Mouse (Mus musculus): ENCODE results near the gene Gm9573. TPM values are rescaled to one million over a fixed set of nuclear protein-coding genes. Genes with fewer than 3 reads are reported as not detected.
A peak's percentile ranks its signal among the peaks of the same experiment; 100 is the strongest.

The Gm9573 gene
- total RNA-seq (2015; ENCODE audit: low replicate concordance) = not detected in 2 replicates
- total RNA-seq (2017; ENCODE audit: low replicate concordance) = not detected in 2 replicates

- ATAC-seq (replicated peaks; ENCODE audit: low FRiP score, poor library complexity, severe bottlenecking) = no peak
These were observed at the start of gene Gm9573 for GRCm38 (mm10) chr17:35626537-35626936. TSS of gene Gm9573 (minus strand) at chr17:35626637.

- peak; percentile 95 for ATAC-seq (replicated peaks; ENCODE audit: low FRiP score, poor library complexity, severe bottlenecking)
These were observed 47.1 kb upstream of the Gm9573 start, which contains the start of gene Gtf2h4 for GRCm38 (mm10) chr17:35673416-35674035. TSS of gene Gtf2h4 (minus strand) at chr17:35673739.

GRCm38 (mm10) chr17:35672527-35672926, 46.1 kb upstream of the Gm9573 start:
- ATAC-seq (replicated peaks; ENCODE audit: low FRiP score, poor library complexity, severe bottlenecking) = no peak

- no peak for ATAC-seq (replicated peaks; ENCODE audit: low FRiP score, poor library complexity, severe bottlenecking)
These were observed 45.4 kb upstream of the Gm9573 start for GRCm38 (mm10) chr17:35671846-35672245.

GRCm38 (mm10) chr17:35669731-35670130, 43.3 kb upstream of the Gm9573 start:
- ATAC-seq (replicated peaks; ENCODE audit: low FRiP score, poor library complexity, severe bottlenecking) = no peak

GRCm38 (mm10) chr17:35667334-35668065, 41.1 kb upstream of the Gm9573 start, which contains the start of gene Vars2:
TSS of gene Vars2 (minus strand) at chr17:35667592.
- peak; percentile 91 for ATAC-seq (replicated peaks; ENCODE audit: low FRiP score, poor library complexity, severe bottlenecking)

- ATAC-seq (replicated peaks; ENCODE audit: low FRiP score, poor library complexity, severe bottlenecking) = no peak
These were observed 40.4 kb upstream of the Gm9573 start for GRCm38 (mm10) chr17:35666851-35667256.

- no peak for ATAC-seq (replicated peaks; ENCODE audit: low FRiP score, poor library complexity, severe bottlenecking)
These were observed 39.6 kb upstream of the Gm9573 start for GRCm38 (mm10) chr17:35665957-35666515.

- no peak for ATAC-seq (replicated peaks; ENCODE audit: low FRiP score, poor library complexity, severe bottlenecking)
These were observed 26.6 kb upstream of the Gm9573 start for GRCm38 (mm10) chr17:35653086-35653485.

GRCm38 (mm10) chr17:35649429-35649828, 23.0 kb upstream of the Gm9573 start:
- no peak for ATAC-seq (replicated peaks; ENCODE audit: low FRiP score, poor library complexity, severe bottlenecking)

- ATAC-seq (replicated peaks; ENCODE audit: low FRiP score, poor library complexity, severe bottlenecking) = no peak
These were observed 17.3 kb upstream of the Gm9573 start, which contains the start of gene Mucl3 for GRCm38 (mm10) chr17:35643609-35644236. TSS of gene Mucl3 (minus strand) at chr17:35643695.

GRCm38 (mm10) chr17:35639352-35639751, 12.9 kb upstream of the Gm9573 start:
- ATAC-seq (replicated peaks; ENCODE audit: low FRiP score, poor library complexity, severe bottlenecking) = no peak

GRCm38 (mm10) chr17:35638475-35639190, 12.2 kb upstream of the Gm9573 start:
- no peak for ATAC-seq (replicated peaks; ENCODE audit: low FRiP score, poor library complexity, severe bottlenecking)

GRCm38 (mm10) chr17:35636363-35636762, 9.9 kb upstream of the Gm9573 start:
- ATAC-seq (replicated peaks; ENCODE audit: low FRiP score, poor library complexity, severe bottlenecking) = no peak

GRCm38 (mm10) chr17:35635699-35636111, 9.3 kb upstream of the Gm9573 start:
- ATAC-seq (replicated peaks; ENCODE audit: low FRiP score, poor library complexity, severe bottlenecking) = peak; percentile 65; the same call in 1 of the 2 replicates

GRCm38 (mm10) chr17:35635202-35635601, 8.8 kb upstream of the Gm9573 start:
- no peak for ATAC-seq (replicated peaks; ENCODE audit: low FRiP score, poor library complexity, severe bottlenecking)

- no peak for ATAC-seq (replicated peaks; ENCODE audit: low FRiP score, poor library complexity, severe bottlenecking)
These were observed 7.6 kb upstream of the Gm9573 start for GRCm38 (mm10) chr17:35633992-35634391.

GRCm38 (mm10) chr17:35617127-35617526, 9.3 kb downstream of the Gm9573 start:
- ATAC-seq (replicated peaks; ENCODE audit: low FRiP score, poor library complexity, severe bottlenecking) = no peak

GRCm38 (mm10) chr17:35601736-35602354, 24.6 kb downstream of the Gm9573 start:
- ATAC-seq (replicated peaks; ENCODE audit: low FRiP score, poor library complexity, severe bottlenecking) = 0 out of 2 replicates have a peak, but pooled peaks have one; percentile 39
